Mouse (Mus musculus) ES-Bruce4 (cell line): ENCODE measurements around the gene Rimbp3.

Experiments used
- CTCF ChIP-seq: IDR thresholded peaks from one replicate; pipeline ENCODE4 v1.8.1; 2011; ENCODE audit warnings: low read depth, low read length
- EP300 ChIP-seq: IDR thresholded peaks from 2 replicates; pipeline ENCODE4 v1.6.1; 2011; ENCODE audit warnings: low read depth, low read length; ENCODE audit not compliant: insufficient read depth
- POLR2A ChIP-seq: IDR thresholded peaks from one replicate; pipeline ENCODE4 v1.8.1; 2011; ENCODE audit warnings: low read length; ENCODE audit not compliant: insufficient read depth

GRCm38 (mm10) chr16:17254005-17254597 lies 45.7 kb downstream of the Rimbp3 start:
- TF ChIP-seq POLR2A, result no peak
- TF ChIP-seq CTCF, result no peak
- TF ChIP-seq EP300, result no peak; the same call in 1 of the 2 replicates
